Mouse (Mus musculus): ENCODE results near the gene Gm37240. TPM values are rescaled to one million over a fixed set of nuclear protein-coding genes. Genes with fewer than 3 reads are reported as not detected.
A peak's percentile ranks its signal among the peaks of the same experiment; 100 is the strongest.

Gene Gm37240
- polyA plus RNA-seq, 1 experiment from 2014 or later, result 1.1 TPM

DNA sequence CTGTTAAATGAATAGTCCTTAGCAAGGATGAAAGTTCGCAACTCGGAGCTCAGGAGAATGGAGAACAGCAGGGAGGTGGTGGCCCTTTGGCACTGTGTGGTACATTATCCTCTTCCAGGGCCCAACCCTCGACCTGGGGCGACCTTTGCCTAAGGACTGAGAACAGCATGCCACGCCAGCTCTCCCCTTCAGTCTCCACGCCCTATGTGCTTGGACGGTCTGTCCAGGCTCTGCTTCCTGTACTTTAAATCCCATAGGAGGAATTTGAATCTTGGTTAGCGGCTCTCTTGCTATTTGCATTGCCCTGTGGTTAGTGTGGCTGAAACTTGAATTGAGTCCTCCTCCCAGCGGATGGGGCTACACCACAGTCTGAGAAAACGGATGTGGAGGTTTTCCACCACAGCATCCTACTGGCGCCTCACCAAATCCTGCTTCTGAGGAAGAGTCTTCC, 928 bp upstream of the Gm37240 start:
- 0 out of 2 replicates have a peak, but pooled peaks have one; percentile 1 for ATAC-seq
- H3K36me3 ChIP-seq (ENCODE audit: control insufficient read depth, insufficient read depth, low read length), result no peaks in the 10 kb centered on the region
- peak overlapping the region; percentile 98 for H3K4me2 ChIP-seq (ENCODE audit: low read length)
- no peak overlapping the region for H3K27ac ChIP-seq (ENCODE audit: low read depth, low read length)
- 7% methylated on average over 11 of the region's 11 CpGs for WGBS
- no peak for DNase-seq (ENCODE audit: low spot score)
- peaks cover 7% of the 10 kb centered on the region for H3K4me1 ChIP-seq (ENCODE audit: control insufficient read depth, insufficient read depth, low read length)
- no peaks in the 10 kb centered on the region for H3K9me3 ChIP-seq (replicated peaks; ENCODE audit: control insufficient read depth, low read length)
- H3K9ac ChIP-seq (ENCODE audit: low read length), result no peak overlapping the region
- peaks cover 15% of the 10 kb centered on the region for H3K27me3 ChIP-seq (replicated peaks; ENCODE audit: control insufficient read depth, insufficient read depth, low read length)
- H3K4me3 ChIP-seq (ENCODE audit: low read depth, low read length), result peak overlapping the region; percentile 52; the same call in 1 of the 2 replicates

DNA sequence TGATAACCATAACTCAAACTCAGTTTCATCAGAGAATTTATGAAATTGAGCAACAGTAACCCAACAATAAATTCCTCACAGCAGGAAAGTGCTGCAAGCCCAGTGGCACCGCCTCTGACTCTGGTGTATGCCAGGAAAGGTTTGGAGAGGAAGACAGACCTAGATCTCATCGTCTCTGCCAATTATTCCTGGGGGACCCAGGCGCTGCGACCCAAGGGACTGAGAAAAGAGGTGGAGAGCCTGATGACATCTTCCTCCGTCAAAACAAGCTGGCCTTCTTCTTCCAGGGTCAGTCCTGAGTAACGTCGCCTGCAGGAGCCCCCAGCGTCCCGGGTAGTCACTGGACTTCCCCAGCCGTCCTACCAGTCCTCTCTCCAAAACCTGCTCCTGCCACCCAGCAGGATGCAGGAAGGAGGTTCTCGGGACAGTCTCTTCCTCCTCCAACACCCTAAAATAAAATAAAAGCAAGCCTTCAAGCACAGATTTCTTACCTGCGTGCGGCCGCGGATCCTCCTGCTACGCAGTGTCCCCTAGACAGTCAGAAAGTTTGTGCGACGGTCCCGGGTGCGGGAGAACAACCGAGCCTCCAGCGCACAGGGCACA, 581 bp downstream of the Gm37240 start:
- ATAC-seq (peak; percentile 4; the same call in 1 of the 2 replicates), DNase-seq (ENCODE audit: low spot score) (no peak)
- peak overlapping the region; percentile 52 for H3K4me3 ChIP-seq (ENCODE audit: low read depth, low read length)
- 3% methylated on average over 22 of the region's 22 CpGs for WGBS
- H3K27ac ChIP-seq (ENCODE audit: low read depth, low read length), result no peak overlapping the region
- H3K4me2 ChIP-seq (ENCODE audit: low read length), result peak overlapping the region; percentile 98
- H3K27me3 ChIP-seq (replicated peaks; ENCODE audit: control insufficient read depth, insufficient read depth, low read length), result peaks cover 15% of the 10 kb centered on the region
- H3K9ac ChIP-seq (ENCODE audit: low read length), result peak overlapping the region; percentile 40
- H3K4me1 ChIP-seq (ENCODE audit: control insufficient read depth, insufficient read depth, low read length), result peaks cover 7% of the 10 kb centered on the region
- H3K9me3 ChIP-seq (replicated peaks; ENCODE audit: control insufficient read depth, low read length), result no peaks in the 10 kb centered on the region
- H3K36me3 ChIP-seq (ENCODE audit: control insufficient read depth, insufficient read depth, low read length), result no peaks in the 10 kb centered on the region

- peaks cover 15% of the 10 kb centered on the region for H3K27me3 ChIP-seq (replicated peaks; ENCODE audit: control insufficient read depth, insufficient read depth, low read length)
- no peak for ATAC-seq
- H3K4me2 ChIP-seq (ENCODE audit: low read length), result no peak overlapping the region
- H3K9ac ChIP-seq (ENCODE audit: low read length), result no peak overlapping the region
- WGBS, result 18% methylated on average over 1 of the region's 1 CpGs
- no peak for DNase-seq (ENCODE audit: low spot score)
- H3K4me3 ChIP-seq (ENCODE audit: low read depth, low read length), result no peak overlapping the region
- H3K9me3 ChIP-seq (replicated peaks; ENCODE audit: control insufficient read depth, low read length), result no peaks in the 10 kb centered on the region
- no peak overlapping the region for H3K27ac ChIP-seq (ENCODE audit: low read depth, low read length)
- no peaks in the 10 kb centered on the region for H3K36me3 ChIP-seq (ENCODE audit: control insufficient read depth, insufficient read depth, low read length)
- H3K4me1 ChIP-seq (ENCODE audit: control insufficient read depth, insufficient read depth, low read length), result peaks cover 7% of the 10 kb centered on the region
Measured at GRCm38 (mm10) chr3:85885906-85886305, 1.4 kb downstream of the Gm37240 start.

- DNase-seq (ENCODE audit: low spot score), result no peak
- Histone ChIP-seq H3K4me3 (ENCODE audit: low read depth, low read length) (no peak overlapping the region), H3K36me3 (ENCODE audit: control insufficient read depth, insufficient read depth, low read length) (no peaks in the 10 kb centered on the region), H3K9me3 (replicated peaks; ENCODE audit: control insufficient read depth, low read length) (no peaks in the 10 kb centered on the region), H3K27me3 (replicated peaks; ENCODE audit: control insufficient read depth, insufficient read depth, low read length) (no peaks in the 10 kb centered on the region), H3K9ac (ENCODE audit: low read length) (no peak overlapping the region), H3K27ac (ENCODE audit: low read depth, low read length) (no peak overlapping the region), H3K4me2 (ENCODE audit: low read length) (no peak overlapping the region), H3K4me1 (ENCODE audit: control insufficient read depth, insufficient read depth, low read length) (no peaks in the 10 kb centered on the region)
- ATAC-seq, result no peak
- WGBS, result 97% methylated on average over 2 of the region's 2 CpGs
Measured at GRCm38 (mm10) chr3:85880687-85881086, 6.6 kb downstream of the Gm37240 start.

GRCm38 (mm10) chr3:85880068-85880467, 7.2 kb downstream of the Gm37240 start:
- Histone ChIP-seq H3K4me1 (ENCODE audit: control insufficient read depth, insufficient read depth, low read length) (no peaks in the 10 kb centered on the region), H3K27me3 (replicated peaks; ENCODE audit: control insufficient read depth, insufficient read depth, low read length) (no peaks in the 10 kb centered on the region), H3K4me3 (ENCODE audit: low read depth, low read length) (no peak overlapping the region), H3K9me3 (replicated peaks; ENCODE audit: control insufficient read depth, low read length) (no peaks in the 10 kb centered on the region), H3K27ac (ENCODE audit: low read depth, low read length) (no peak overlapping the region), H3K9ac (ENCODE audit: low read length) (no peak overlapping the region), H3K4me2 (ENCODE audit: low read length) (no peak overlapping the region), H3K36me3 (ENCODE audit: control insufficient read depth, insufficient read depth, low read length) (no peaks in the 10 kb centered on the region)
- no peak for ATAC-seq
- 94% methylated on average over 8 of the region's 8 CpGs for WGBS
- DNase-seq (ENCODE audit: low spot score), result no peak

DNA sequence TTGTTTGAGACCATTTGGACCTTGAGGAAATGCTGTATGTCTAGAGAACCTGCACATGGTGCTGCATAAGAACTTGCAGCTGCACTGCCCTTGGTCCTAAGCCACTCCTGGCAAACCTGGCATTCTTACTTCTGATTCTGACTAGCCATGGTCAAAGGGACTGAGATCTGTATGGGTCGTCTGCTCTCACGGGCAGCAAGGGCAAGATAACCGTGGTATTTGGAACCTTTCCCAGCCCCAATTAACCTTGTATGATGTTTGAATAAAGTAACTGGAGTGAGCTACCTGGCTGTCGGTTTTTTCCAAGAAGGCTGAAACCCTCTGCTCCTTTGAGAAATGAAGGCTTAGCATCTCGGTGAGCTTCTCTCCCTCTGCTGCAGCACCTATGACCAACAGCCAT, 8.4 kb downstream of the Gm37240 start:
- H3K4me3 ChIP-seq (ENCODE audit: low read depth, low read length), result no peak overlapping the region
- no peaks in the 10 kb centered on the region for H3K36me3 ChIP-seq (ENCODE audit: control insufficient read depth, insufficient read depth, low read length)
- no peaks in the 10 kb centered on the region for H3K4me1 ChIP-seq (ENCODE audit: control insufficient read depth, insufficient read depth, low read length)
- no peak for ATAC-seq
- DNase-seq (ENCODE audit: low spot score), result no peak
- WGBS, result 69% methylated on average over 5 of the region's 5 CpGs
- H3K9ac ChIP-seq (ENCODE audit: low read length), result no peak overlapping the region
- H3K9me3 ChIP-seq (replicated peaks; ENCODE audit: control insufficient read depth, low read length), result no peaks in the 10 kb centered on the region
- H3K4me2 ChIP-seq (ENCODE audit: low read length), result no peak overlapping the region
- H3K27ac ChIP-seq (ENCODE audit: low read depth, low read length), result no peak overlapping the region
- H3K27me3 ChIP-seq (replicated peaks; ENCODE audit: control insufficient read depth, insufficient read depth, low read length), result no peaks in the 10 kb centered on the region

GRCm38 (mm10) chr3:85863996-85864395, 23.3 kb downstream of the Gm37240 start:
- ATAC-seq (no peak), DNase-seq (ENCODE audit: low spot score) (no peak)
- H3K4me2 ChIP-seq (ENCODE audit: low read length), result no peak overlapping the region
- no peaks in the 10 kb centered on the region for H3K27me3 ChIP-seq (replicated peaks; ENCODE audit: control insufficient read depth, insufficient read depth, low read length)
- 30% methylated on average over 3 of the region's 3 CpGs for WGBS
- H3K9ac ChIP-seq (ENCODE audit: low read length), result no peak overlapping the region
- H3K36me3 ChIP-seq (ENCODE audit: control insufficient read depth, insufficient read depth, low read length), result no peaks in the 10 kb centered on the region
- H3K4me1 ChIP-seq (ENCODE audit: control insufficient read depth, insufficient read depth, low read length), result no peaks in the 10 kb centered on the region
- H3K27ac ChIP-seq (ENCODE audit: low read depth, low read length), result no peak overlapping the region
- no peak overlapping the region for H3K4me3 ChIP-seq (ENCODE audit: low read depth, low read length)
- H3K9me3 ChIP-seq (replicated peaks; ENCODE audit: control insufficient read depth, low read length), result peaks cover 1% of the 10 kb centered on the region; the same call in 1 of the 2 replicates

DNA sequence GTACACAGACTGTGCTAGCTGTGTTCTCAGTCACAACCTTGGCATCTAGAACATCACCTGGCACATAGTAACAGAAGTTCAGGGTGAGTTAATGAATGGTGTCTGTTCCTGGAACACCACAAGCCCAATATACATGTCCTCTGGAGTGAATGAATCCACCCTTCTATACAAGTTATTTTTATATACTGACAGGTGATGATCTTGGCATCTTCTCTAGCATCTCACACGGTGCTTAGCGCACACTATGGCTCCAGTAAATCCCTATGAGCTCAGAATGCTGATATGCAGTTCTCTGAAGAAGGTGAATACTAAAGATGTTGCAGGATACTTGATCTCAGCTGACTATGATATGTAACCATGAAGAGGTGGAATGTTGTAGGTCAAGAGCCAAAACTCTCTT, 24.4 kb downstream of the Gm37240 start:
- Histone ChIP-seq H3K4me3 (ENCODE audit: low read depth, low read length) (no peak overlapping the region), H3K9me3 (replicated peaks; ENCODE audit: control insufficient read depth, low read length) (no peaks in the 10 kb centered on the region), H3K36me3 (ENCODE audit: control insufficient read depth, insufficient read depth, low read length) (no peaks in the 10 kb centered on the region), H3K4me1 (ENCODE audit: control insufficient read depth, insufficient read depth, low read length) (no peaks in the 10 kb centered on the region; the same call in 1 of the 2 replicates), H3K27me3 (replicated peaks; ENCODE audit: control insufficient read depth, insufficient read depth, low read length) (no peaks in the 10 kb centered on the region), H3K9ac (ENCODE audit: low read length) (no peak overlapping the region), H3K27ac (ENCODE audit: low read depth, low read length) (no peak overlapping the region), H3K4me2 (ENCODE audit: low read length) (no peak overlapping the region)
- DNase-seq (ENCODE audit: low spot score) (no peak), ATAC-seq (no peak)
- WGBS, result 93% methylated on average over 2 of the region's 2 CpGs

DNA sequence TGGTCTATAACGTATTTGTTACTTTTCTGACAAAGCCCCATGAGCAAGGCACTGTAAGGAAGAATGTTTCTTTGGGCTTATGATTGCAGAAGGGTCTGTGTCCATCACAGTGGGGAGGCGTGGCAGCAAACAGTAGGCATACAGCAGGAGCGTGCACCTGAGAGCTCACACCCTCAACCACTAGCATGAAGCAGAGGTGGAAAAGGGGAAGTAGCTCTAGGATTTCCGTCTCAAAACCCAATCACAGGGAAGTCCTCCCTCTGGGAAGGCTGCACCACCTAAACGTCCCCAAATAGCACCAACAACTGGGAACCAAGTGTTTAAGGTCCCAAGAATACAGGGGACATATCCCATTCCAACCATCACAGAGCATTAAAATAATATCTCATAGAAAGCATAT, 26.3 kb downstream of the Gm37240 start:
- Histone ChIP-seq H3K4me3 (ENCODE audit: low read depth, low read length) (no peak overlapping the region), H3K4me1 (ENCODE audit: control insufficient read depth, insufficient read depth, low read length) (peaks cover under 1% of the 10 kb centered on the region), H3K9me3 (replicated peaks; ENCODE audit: control insufficient read depth, low read length) (no peaks in the 10 kb centered on the region), H3K9ac (ENCODE audit: low read length) (no peak overlapping the region), H3K27me3 (replicated peaks; ENCODE audit: control insufficient read depth, insufficient read depth, low read length) (no peaks in the 10 kb centered on the region), H3K4me2 (ENCODE audit: low read length) (no peak overlapping the region), H3K36me3 (ENCODE audit: control insufficient read depth, insufficient read depth, low read length) (no peaks in the 10 kb centered on the region), H3K27ac (ENCODE audit: low read depth, low read length) (no peak overlapping the region)
- DNase-seq (ENCODE audit: low spot score) (no peak), ATAC-seq (no peak)
- 92% methylated on average over 5 of the region's 5 CpGs for WGBS
